Mouse (Mus musculus) hindbrain, embryonic 10.5 days (tissue): ENCODE results near the gene Cfl1. TPM values are rescaled to one million over a fixed set of nuclear protein-coding genes. Genes with fewer than 3 reads are reported as not detected.
A peak's percentile ranks its signal among the peaks of the same experiment; 100 is the strongest.

Experiments
- DNase-seq: peaks from one replicate; pipeline ENCODE4 v3.0.0-alpha.2; 2017; ENCODE audit warnings: low spot score
- H3K27ac ChIP-seq: fragments of 300-500 bp; sonication (generic); 2 replicates; pipeline ENCODE4 v1.5.1; 2016; ENCODE audit warnings: mild to moderate bottlenecking, moderate library complexity
- H3K27me3 ChIP-seq: fragments of 300-500 bp; sonication (generic); 2 replicates; pipeline ENCODE4 v1.6.1; 2016; ENCODE audit warnings: mild to moderate bottlenecking; ENCODE audit not compliant: poor library complexity, insufficient read depth, severe bottlenecking
- H3K36me3 ChIP-seq: fragments of 300-500 bp; sonication (generic); 2 replicates; pipeline ENCODE4 v1.6.1; 2016; ENCODE audit warnings: mild to moderate bottlenecking, moderate library complexity
- H3K4me1 ChIP-seq: fragments of 300-500 bp; sonication (generic); replicated peaks from 2 replicates; pipeline ENCODE4 v1.6.1; 2016; ENCODE audit warnings: mild to moderate bottlenecking
- H3K4me3 ChIP-seq: fragments of 300-500 bp; sonication (generic); 2 replicates; pipeline ENCODE4 v1.5.1; 2016; ENCODE audit warnings: mild to moderate bottlenecking, moderate library complexity
- H3K9me3 ChIP-seq: fragments of 300-500 bp; sonication (generic); 2 replicates; pipeline ENCODE4 v1.6.1; 2016; ENCODE audit warnings: mild to moderate bottlenecking, moderate library complexity
- WGBS: fragments of 180-500 bp; shearing (Covaris S2); methylation state at CpG from one replicate; pipeline ENCODE4 v1.1.7; 2016; 5-methylcytosine and 5-hydroxymethylcytosine counted together
- polyA plus RNA-seq: library from polyadenylated mRNA; unstranded; fragments of >200 nt; fragmentation: Nextera tagmentation; extraction: Ambion mirVana; gene quantifications from 2 replicates; pipeline ENCODE4 v1.2.1, GENCODE M21; 2016

Cfl1 gene
- polyA plus RNA-seq, 1 experiment from 2014 or later: 3,562 TPM

DNA sequence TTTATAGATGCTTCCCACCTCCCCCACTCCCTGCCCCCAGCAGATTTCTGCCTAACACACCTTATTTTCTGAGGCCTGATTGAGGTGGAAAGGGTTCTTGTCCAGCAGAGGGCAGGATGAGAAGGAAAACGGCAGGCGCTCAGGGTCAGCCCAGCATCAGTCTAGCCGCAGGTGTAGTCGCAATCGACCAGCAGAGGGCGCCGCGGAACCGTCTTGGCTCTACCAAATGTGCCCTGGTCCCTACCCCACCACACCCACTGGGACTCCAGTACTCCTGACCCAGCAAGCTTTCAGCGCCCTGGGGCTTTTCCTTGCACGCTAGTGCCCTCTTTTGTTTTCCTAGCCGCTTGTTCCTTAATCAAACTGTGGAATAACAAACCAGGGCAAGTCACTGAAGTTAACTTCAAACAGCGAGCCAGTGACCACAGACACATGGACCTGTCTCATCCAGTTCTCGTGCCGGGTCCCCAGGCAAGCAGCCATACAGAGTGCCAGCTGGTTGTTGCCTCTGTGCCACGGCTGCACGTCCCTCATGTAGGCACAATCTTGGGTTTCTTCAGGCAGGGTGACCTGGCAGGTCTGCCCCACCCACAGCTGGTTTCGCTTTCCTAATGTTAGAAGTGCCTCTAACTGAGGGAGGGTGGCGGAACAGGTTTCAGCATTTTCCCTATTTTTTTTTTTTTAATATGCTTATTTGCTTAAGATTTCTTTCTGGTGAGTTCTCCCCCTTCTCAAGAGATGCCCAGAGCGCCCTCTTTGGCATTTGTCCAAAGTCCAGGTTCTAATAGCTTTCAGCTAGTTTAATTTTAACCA lies 39.3 kb downstream of the Cfl1 start:
- WGBS: 13% methylated on average over 20 of the region's 20 CpGs
- Histone ChIP-seq H3K4me1 (peaks cover 28% of the 10 kb centered on the region), H3K27ac (peak overlapping the region; percentile 47), H3K36me3 (no peaks in the 10 kb centered on the region), H3K9me3 (no peaks in the 10 kb centered on the region), H3K4me3 (peak overlapping the region; percentile 32), H3K27me3 (peaks cover 53% of the 10 kb centered on the region)
- DNase-seq: peak; percentile 95

- Histone ChIP-seq H3K9me3 (no peaks in the 10 kb centered on the region), H3K4me3 (no peak overlapping the region), H3K27me3 (peaks cover 53% of the 10 kb centered on the region), H3K27ac (no peak overlapping the region), H3K36me3 (no peaks in the 10 kb centered on the region), H3K4me1 (peaks cover 28% of the 10 kb centered on the region)
- DNase-seq: peak; percentile 17
- 33% methylated on average over 7 of the region's 7 CpGs for WGBS
Measured at GRCm38 (mm10) chr19:5530138-5530524, 39.9 kb downstream of the Cfl1 start.

DNA sequence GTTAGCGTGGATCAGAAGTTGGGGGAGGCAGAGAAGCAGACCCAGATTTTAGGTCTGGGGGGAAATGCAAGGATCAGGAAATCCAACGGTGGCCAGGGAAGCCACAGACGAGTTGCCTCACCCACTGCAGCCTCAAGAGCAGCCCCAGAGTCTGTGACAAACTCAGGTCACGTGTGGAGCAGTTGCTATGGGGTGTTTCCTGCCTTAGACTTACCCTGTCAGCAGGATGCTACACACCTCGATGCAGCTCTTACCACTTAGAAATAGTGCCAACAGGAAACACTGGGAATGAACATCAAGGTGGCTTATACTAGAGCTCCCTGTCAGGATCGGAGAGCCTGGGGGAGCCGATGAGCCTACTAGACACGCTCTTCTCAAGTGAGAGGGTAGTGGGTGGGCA lies 42.3 kb downstream of the Cfl1 start:
- Histone ChIP-seq H3K36me3 (no peaks in the 10 kb centered on the region), H3K27me3 (peaks cover 58% of the 10 kb centered on the region), H3K4me3 (no peak overlapping the region), H3K27ac (no peak overlapping the region), H3K9me3 (no peaks in the 10 kb centered on the region), H3K4me1 (peaks cover 23% of the 10 kb centered on the region)
- no peak for DNase-seq
- WGBS: 75% methylated on average over 8 of the region's 8 CpGs

DNA sequence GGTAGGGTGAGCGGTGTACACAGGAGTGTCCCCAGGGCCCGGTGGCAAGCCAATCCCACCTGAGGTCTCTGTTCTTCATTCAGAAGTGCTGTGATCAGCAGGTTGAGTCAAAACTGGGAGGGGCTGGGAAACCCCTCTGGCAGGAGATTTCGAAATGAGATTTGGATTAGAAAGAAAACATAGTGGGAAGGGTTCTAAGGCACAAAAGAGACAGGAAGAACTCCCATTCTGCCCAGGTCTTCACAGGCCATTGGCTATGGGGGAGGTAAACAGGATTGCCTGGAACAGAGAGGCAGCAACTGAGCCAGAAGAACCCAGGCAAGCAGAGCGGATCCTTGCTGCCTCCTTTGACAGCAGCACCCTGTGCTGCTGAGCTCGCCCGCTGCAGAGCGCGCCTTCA lies 48.5 kb downstream of the Cfl1 start:
- no peak for DNase-seq
- H3K36me3 ChIP-seq: no peaks in the 10 kb centered on the region
- H3K4me1 ChIP-seq: no peaks in the 10 kb centered on the region
- H3K9me3 ChIP-seq: no peaks in the 10 kb centered on the region
- no peak overlapping the region for H3K27ac ChIP-seq
- H3K4me3 ChIP-seq: no peak overlapping the region
- 67% methylated on average over 8 of the region's 8 CpGs for WGBS
- peaks cover 33% of the 10 kb centered on the region; the same call in 1 of the 2 replicates for H3K27me3 ChIP-seq

DNA sequence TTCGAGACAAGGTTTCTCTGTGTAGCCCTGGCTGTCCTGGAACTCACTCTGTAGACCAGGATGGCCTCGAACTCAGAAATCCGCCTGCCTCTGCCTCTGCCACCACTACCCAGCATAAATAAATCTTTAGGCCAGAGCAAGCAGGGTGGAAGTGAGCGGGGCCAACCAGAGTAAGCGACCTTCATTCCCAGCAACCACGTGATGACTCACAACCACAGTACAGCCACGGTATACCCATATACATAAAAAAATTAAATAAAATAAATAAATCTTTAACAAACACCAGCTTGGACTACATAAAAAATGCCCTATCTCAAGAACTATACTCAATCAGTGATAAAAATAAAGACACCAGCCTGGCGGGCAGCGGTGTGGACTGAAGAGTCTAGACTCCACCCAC lies 53.1 kb downstream of the Cfl1 start:
- no peaks in the 10 kb centered on the region for H3K36me3 ChIP-seq
- no peaks in the 10 kb centered on the region for H3K9me3 ChIP-seq
- 0 out of 2 replicates have a peak, but pooled peaks cover 6% of the 10 kb centered on the region for H3K4me1 ChIP-seq
- no peak overlapping the region for H3K4me3 ChIP-seq
- 88% methylated on average over 9 of the region's 9 CpGs for WGBS
- peaks cover 15% of the 10 kb centered on the region; the same call in 1 of the 2 replicates for H3K27me3 ChIP-seq
- DNase-seq: no peak
- H3K27ac ChIP-seq: no peak overlapping the region

- no peaks in the 10 kb centered on the region for H3K36me3 ChIP-seq
- no peak for DNase-seq
- peak overlapping the region; percentile 29; the same call in 1 of the 2 replicates for H3K27ac ChIP-seq
- H3K4me1 ChIP-seq: 0 out of 2 replicates have a peak, but pooled peaks cover 6% of the 10 kb centered on the region
- WGBS: 50% methylated on average over 11 of the region's 11 CpGs
- no peaks in the 10 kb centered on the region for H3K9me3 ChIP-seq
- no peak overlapping the region for H3K4me3 ChIP-seq
- peaks cover 11% of the 10 kb centered on the region; the same call in 1 of the 2 replicates for H3K27me3 ChIP-seq
Measured at GRCm38 (mm10) chr19:5544031-5544430, 53.8 kb downstream of the Cfl1 start.

Other genes with a start within 250 kb of the Cfl1 start
- 23.7 and 26.1 TPM in 2 replicates for gene Pacs1, start 217.3 kb upstream of the Cfl1 start, polyA plus RNA-seq
- gene Sf3b2, start 195.0 kb upstream of the Cfl1 start, polyA plus RNA-seq: 438 and 456 TPM in 2 replicates
- gene Gal3st3, start 192.1 kb upstream of the Cfl1 start, polyA plus RNA-seq: 11.7 and 19.1 TPM in 2 replicates
- gene Catsper1, start 154.7 kb upstream of the Cfl1 start, polyA plus RNA-seq: not detected in 2 replicates
- gene Cst6, start 140.9 kb upstream of the Cfl1 start, polyA plus RNA-seq: 0.65 and 1.6 TPM in 2 replicates
- gene Eif1ad, start 123.7 kb upstream of the Cfl1 start, polyA plus RNA-seq: 84.2 and 90.5 TPM in 2 replicates
- gene Banf1, start 123.3 kb upstream of the Cfl1 start, polyA plus RNA-seq: 539 and 565 TPM in 2 replicates
- 82.7 and 93.2 TPM in 2 replicates for gene Sart1, start 101.8 kb upstream of the Cfl1 start, polyA plus RNA-seq
- 0.44 and 0.58 TPM in 2 replicates for gene Tsga10ip, start 87.9 kb upstream of the Cfl1 start, polyA plus RNA-seq
- 223 and 271 TPM in 2 replicates for gene Drap1, start 65.5 kb upstream of the Cfl1 start, polyA plus RNA-seq
- 53.8 and 63.9 TPM in 2 replicates for gene AI837181, start 65.3 kb upstream of the Cfl1 start, polyA plus RNA-seq
- gene Fosl1, start 42.9 kb upstream of the Cfl1 start, polyA plus RNA-seq: not detected in 2 replicates
- gene Ccdc85b, start 32.6 kb upstream of the Cfl1 start, polyA plus RNA-seq: 6.9 and 8.6 TPM in 2 replicates
- 99.5 and 122 TPM in 2 replicates for gene Fibp, start 29.8 kb upstream of the Cfl1 start, polyA plus RNA-seq
- 2.0 and 3.0 TPM in 2 replicates for gene Ctsw, start 21.9 kb upstream of the Cfl1 start, polyA plus RNA-seq
- 62.7 and 71.3 TPM in 2 replicates for gene Efemp2, start 16.5 kb upstream of the Cfl1 start, polyA plus RNA-seq
- gene Mus81, start 2.1 kb upstream of the Cfl1 start, polyA plus RNA-seq: 43.7 and 51.4 TPM in 2 replicates
- gene 1700020D05Rik, start 13.3 kb downstream of the Cfl1 start, polyA plus RNA-seq: not detected in 2 replicates
- gene Snx32, start 20.1 kb downstream of the Cfl1 start, polyA plus RNA-seq: 8.9 and 18.7 TPM in 2 replicates
- 0.39 and 0.77 TPM in 2 replicates for gene Ovol1, start 70.2 kb downstream of the Cfl1 start, polyA plus RNA-seq
- 1.6 and 2.6 TPM in 2 replicates for gene Ap5b1, start 77.6 kb downstream of the Cfl1 start, polyA plus RNA-seq
- 177 and 187 TPM in 2 replicates for gene Rnaseh2c, start 111.4 kb downstream of the Cfl1 start, polyA plus RNA-seq
- gene Kat5, start 119.8 kb downstream of the Cfl1 start, polyA plus RNA-seq: 58.9 and 69.2 TPM in 2 replicates
- 27.8 and 36.0 TPM in 2 replicates for gene Rela, start 147.0 kb downstream of the Cfl1 start, polyA plus RNA-seq
- gene Sipa1, start 173.3 kb downstream of the Cfl1 start, polyA plus RNA-seq: 27.5 and 27.6 TPM in 2 replicates
- 34.1 and 35.1 TPM in 2 replicates for gene Map3k11, start 198.3 kb downstream of the Cfl1 start, polyA plus RNA-seq
- gene Pcnx3, start 198.5 kb downstream of the Cfl1 start, polyA plus RNA-seq: 27.3 and 30.8 TPM in 2 replicates
- 0.16 and 0.21 TPM in 2 replicates for gene Kcnk7, start 213.9 kb downstream of the Cfl1 start, polyA plus RNA-seq
- gene Ehbp1l1, start 235.9 kb downstream of the Cfl1 start, polyA plus RNA-seq: 9.7 and 10.1 TPM in 2 replicates
- gene Fam89b, start 239.2 kb downstream of the Cfl1 start, polyA plus RNA-seq: 149 and 192 TPM in 2 replicates